Mouse (Mus musculus) gastrocnemius, postnatal 10 days (tissue): ENCODE results near the gene Cort. TPM values are rescaled to one million over a fixed set of nuclear protein-coding genes. Genes with fewer than 3 reads are reported as not detected.
A peak's percentile ranks its signal among the peaks of the same experiment; 100 is the strongest.
"Not testable (repeated sequence)": the region's sequence is repeated elsewhere in the genome, so short reads cannot be mapped to it uniquely, and the experiment has no call there.

Experiments
- DNase-seq: peaks from one replicate; pipeline ENCODE4 v3.0.0; 2021; ENCODE audit warnings: mixed read lengths
- long read RNA-seq, 2 experiments: library from polyadenylated mRNA; stranded (forward); transcript quantifications; one replicate each; pipeline ENCODE4 v2.0.0; 2021
- total RNA-seq, 2 experiments: library from RNA; stranded (reverse); gene quantifications; 2 replicates each; pipeline ENCODE4 v1.2.3; 2021

Cort gene
- total RNA-seq = under 1 TPM; 0.63 to 0.97 TPM
- long read RNA-seq, experiment 1 = 0 reads
- long read RNA-seq, experiment 2 = 0 reads

GRCm38 (mm10) chr4:149126663-149127062, at the start of gene Cort:
TSS of gene Cort (minus strand) at chr4:149126763.
- no peak for DNase-seq

- DNase-seq = no peak
Observed at GRCm38 (mm10) chr4:149173661-149174060, 47.1 kb upstream of the Cort start.

GRCm38 (mm10) chr4:149172666-149173065, 46.1 kb upstream of the Cort start:
- peak; percentile 61 for DNase-seq

- DNase-seq = peak; percentile 49
Observed at GRCm38 (mm10) chr4:149172083-149172482, 45.5 kb upstream of the Cort start.

GRCm38 (mm10) chr4:149171581-149171981, 45.0 kb upstream of the Cort start:
- DNase-seq = peak; percentile 26

- no peak for DNase-seq
Observed at GRCm38 (mm10) chr4:149170394-149170931, 43.9 kb upstream of the Cort start.

GRCm38 (mm10) chr4:149169926-149170325, 43.4 kb upstream of the Cort start:
- not testable (repeated sequence) for DNase-seq

- DNase-seq = no peak
Observed at GRCm38 (mm10) chr4:149168016-149168415, 41.5 kb upstream of the Cort start.

- DNase-seq = no peak
Observed at GRCm38 (mm10) chr4:149166957-149167611, 40.5 kb upstream of the Cort start.

- peak; percentile 94 for DNase-seq
Observed at GRCm38 (mm10) chr4:149166215-149166946, 39.8 kb upstream of the Cort start, which contains the start of gene Pgd. TSS of gene Pgd (minus strand) at chr4:149166771.

- no peak for DNase-seq
Observed at GRCm38 (mm10) chr4:149164150-149164549, 37.6 kb upstream of the Cort start.

GRCm38 (mm10) chr4:149163196-149163595, 36.6 kb upstream of the Cort start:
- DNase-seq = no peak

- DNase-seq = no peak
Observed at GRCm38 (mm10) chr4:149161166-149161565, 34.6 kb upstream of the Cort start.

- no peak for DNase-seq
Observed at GRCm38 (mm10) chr4:149159891-149160290, 33.3 kb upstream of the Cort start.

GRCm38 (mm10) chr4:149159203-149159602, 32.6 kb upstream of the Cort start:
- no peak for DNase-seq

GRCm38 (mm10) chr4:149157415-149157973, 30.9 kb upstream of the Cort start:
- no peak for DNase-seq

GRCm38 (mm10) chr4:149155711-149156110, 29.1 kb upstream of the Cort start:
- DNase-seq = no peak

- no peak for DNase-seq
Observed at GRCm38 (mm10) chr4:149154859-149155258, 28.3 kb upstream of the Cort start.

- DNase-seq = no peak
Observed at GRCm38 (mm10) chr4:149150721-149151120, 24.2 kb upstream of the Cort start.

GRCm38 (mm10) chr4:149150256-149150655, 23.7 kb upstream of the Cort start:
- no peak for DNase-seq

GRCm38 (mm10) chr4:149149611-149150010, 23.0 kb upstream of the Cort start:
- peak; percentile 41 for DNase-seq

- no peak for DNase-seq
Observed at GRCm38 (mm10) chr4:149149196-149149595, 22.6 kb upstream of the Cort start.

- DNase-seq = no peak
Observed at GRCm38 (mm10) chr4:149148084-149148483, 21.5 kb upstream of the Cort start.
